Mouse (Mus musculus) right cerebral cortex, postnatal 36 days (tissue): ENCODE measurements at regions not wholly inside any gene's neighbourhood (a gene's known extent, or its start where the extent isn't known, plus 50 kb on each side); places are given as distances from the start of the nearest gene placed in this dataset.

Experiments used
- DNase-seq, 2 experiments: peaks; one replicate each; pipeline ENCODE4 v3.0.0; 2022; ENCODE audit warnings: low spot score in 2 of 2, mixed read lengths in 1 of 2

GRCm38 (mm10) chr13:119140436-119140835 lies 288.0 kb upstream of the Paip1 start:
- no peak for DNase-seq

- no peak for DNase-seq
These were observed 285.1 kb upstream of the Paip1 start for GRCm38 (mm10) chr13:119143351-119143750.

- no peak for DNase-seq
These were observed 282.7 kb upstream of the Paip1 start for GRCm38 (mm10) chr13:119145713-119146112.

GRCm38 (mm10) chr13:119147701-119148100 lies 280.7 kb upstream of the Paip1 start:
- no peak for DNase-seq

- DNase-seq, result no peak
These were observed 279.3 kb upstream of the Paip1 start for GRCm38 (mm10) chr13:119149141-119149540.

GRCm38 (mm10) chr13:119150847-119151548 lies 277.4 kb upstream of the Paip1 start:
- DNase-seq, result no peak

GRCm38 (mm10) chr13:119177753-119178152 lies 250.6 kb upstream of the Paip1 start:
- DNase-seq, result no peak

GRCm38 (mm10) chr13:119178212-119178611 lies 250.2 kb upstream of the Paip1 start:
- DNase-seq, result no peak

GRCm38 (mm10) chr13:119179157-119179920 lies 249.1 kb upstream of the Paip1 start:
- no peak for DNase-seq

GRCm38 (mm10) chr13:119184322-119184877 lies 244.0 kb upstream of the Paip1 start:
- DNase-seq, result no peak

- DNase-seq, result no peak
These were observed 242.7 kb upstream of the Paip1 start for GRCm38 (mm10) chr13:119185567-119186143.

- no peak for DNase-seq
These were observed 196.8 kb upstream of the Paip1 start for GRCm38 (mm10) chr13:119231556-119231955.

- no peak for DNase-seq
These were observed 196.0 kb upstream of the Paip1 start for GRCm38 (mm10) chr13:119232100-119233029.

GRCm38 (mm10) chr13:119233030-119233385 lies 195.4 kb upstream of the Paip1 start:
- DNase-seq, result no peak

GRCm38 (mm10) chr13:119233869-119234268 lies 194.5 kb upstream of the Paip1 start:
- no peak for DNase-seq

GRCm38 (mm10) chr13:119242358-119242757 lies 186.0 kb upstream of the Paip1 start:
- DNase-seq, result no peak

GRCm38 (mm10) chr13:119247101-119247500 lies 181.3 kb upstream of the Paip1 start:
- no peak for DNase-seq

GRCm38 (mm10) chr13:119252006-119252405 lies 176.4 kb upstream of the Paip1 start:
- no peak for DNase-seq

GRCm38 (mm10) chr13:119256350-119256749 lies 172.1 kb upstream of the Paip1 start:
- no peak for DNase-seq

GRCm38 (mm10) chr13:119258515-119258914 lies 169.9 kb upstream of the Paip1 start:
- DNase-seq, result no peak

GRCm38 (mm10) chr13:119263561-119263960 lies 164.8 kb upstream of the Paip1 start:
- no peak for DNase-seq
